Mouse (Mus musculus): Measurements from ENCODE around the gene Gm10184. TPM values are rescaled to one million over a fixed set of nuclear protein-coding genes. Genes with fewer than 3 reads are reported as not detected.

Gm10184 gene
- 4.5 and 6.2 TPM in 2 replicates for polyA plus RNA-seq (2012; rRNA removed)

DNA sequence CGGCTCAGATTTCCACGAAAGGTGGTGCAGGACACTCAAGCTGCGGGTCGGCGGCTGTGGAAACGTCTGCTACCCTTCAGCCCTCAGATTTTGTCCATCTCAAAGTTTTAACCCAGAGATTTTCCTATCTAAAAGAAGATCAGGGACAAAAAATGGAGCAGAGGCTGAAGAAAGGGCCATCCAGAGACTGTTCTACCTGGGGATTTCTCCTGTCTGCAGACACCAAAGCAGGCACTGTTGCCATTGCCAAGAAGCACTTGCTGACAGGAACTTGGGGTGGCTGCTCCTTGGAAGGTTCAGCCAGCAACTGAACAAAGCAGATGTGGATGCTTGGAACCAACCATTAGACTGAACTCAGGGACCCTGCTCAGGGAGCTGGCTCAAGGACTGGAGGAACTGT lies at the start of gene Gm10184:
TSS of gene Gm10184 (minus strand) at position 101 of the 400 bp plus-strand sequence.

All from liver, embryonic 18 days (tissue).